Mouse (Mus musculus) lung, embryonic 15.5 days (tissue): Measurements from ENCODE around the gene Sat2. TPM values are rescaled to one million over a fixed set of nuclear protein-coding genes. Genes with fewer than 3 reads are reported as not detected.
A peak's percentile ranks its signal among the peaks of the same experiment; 100 is the strongest.

ENCODE experiments used
- ATAC-seq: fragments of 200-750 bp; cut with Nextera tagmentation; 2 replicates; pipeline ENCODE4 v1.8.0; 2017; ENCODE audit warnings: moderate number of reproducible peaks, borderline replicate concordance; ENCODE audit not compliant: low FRiP score, low TSS enrichment; ENCODE audit errors: extremely low read depth
- H3K27ac ChIP-seq: fragments of 300-500 bp; sonication (generic); 2 replicates; pipeline ENCODE4 v1.5.1; 2015; ENCODE audit warnings: moderate library complexity, mild to moderate bottlenecking, inconsistent platforms
- H3K27me3 ChIP-seq: fragments of 300-500 bp; sonication (generic); 2 replicates; pipeline ENCODE4 v1.6.1; 2015; ENCODE audit warnings: inconsistent platforms
- H3K36me3 ChIP-seq: fragments of 300-500 bp; sonication (generic); 2 replicates; pipeline ENCODE4 v1.6.1; 2015; ENCODE audit warnings: inconsistent platforms
- H3K4me1 ChIP-seq: fragments of 300-500 bp; sonication (generic); 2 replicates; pipeline ENCODE4 v1.6.1; 2015; ENCODE audit warnings: inconsistent platforms
- H3K4me2 ChIP-seq: fragments of 300-500 bp; sonication (generic); 2 replicates; pipeline ENCODE4 v1.6.1; 2015; ENCODE audit warnings: inconsistent platforms, mild to moderate bottlenecking, moderate library complexity
- H3K4me3 ChIP-seq: fragments of 300-500 bp; sonication (generic); 2 replicates; pipeline ENCODE4 v1.5.1; 2015; ENCODE audit warnings: mild to moderate bottlenecking, inconsistent platforms
- H3K9ac ChIP-seq: fragments of 300-500 bp; sonication (generic); 2 replicates; pipeline ENCODE4 v1.6.1; 2015; ENCODE audit warnings: inconsistent platforms
- H3K9me3 ChIP-seq: fragments of 300-500 bp; sonication (generic); 2 replicates; pipeline ENCODE4 v1.6.1; 2016; ENCODE audit warnings: inconsistent platforms
- WGBS: fragments of 180-500 bp; shearing (Covaris S2); methylation state at CpG from one replicate; pipeline ENCODE4 v1.1.7; 2015; 5-methylcytosine and 5-hydroxymethylcytosine counted together
- polyA plus RNA-seq: library from polyadenylated mRNA; unstranded; fragments of >200 nt; fragmentation: Nextera tagmentation; extraction: Ambion mirVana; gene quantifications from 2 replicates; pipeline ENCODE4 v1.2.1, GENCODE M21; 2015

The Sat2 gene
- polyA plus RNA-seq = 17.8 and 18.6 TPM in 2 replicates

- ATAC-seq = peak; percentile 92
- H3K4me1 ChIP-seq = peaks cover 11% of the 10 kb centered on the region; the same call in 1 of the 2 replicates
Measured at GRCm38 (mm10) chr11:69621571-69622268, at the start of gene Sat2. TSS of gene Sat2 (plus strand) at chr11:69622024.

DNA sequence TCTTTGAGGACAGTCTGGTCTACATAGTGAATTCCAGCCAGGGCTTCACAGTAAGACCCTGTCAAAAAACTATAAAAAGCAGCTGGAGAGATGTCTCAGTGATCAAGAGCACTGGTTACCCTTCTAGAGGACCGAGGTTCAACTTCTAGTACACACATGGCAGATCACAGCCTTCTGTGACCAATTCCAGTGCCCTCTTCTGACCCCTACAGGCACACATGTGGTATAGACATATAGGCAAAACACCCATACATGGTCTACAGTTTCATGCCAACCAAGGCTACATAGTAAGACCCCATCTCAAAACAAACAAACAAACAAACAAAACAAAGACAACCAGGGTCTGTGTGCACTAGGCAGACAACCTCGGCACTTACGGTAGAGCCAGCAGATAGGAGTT lies 46.6 kb upstream of the Sat2 start:
- no peak for ATAC-seq
- H3K36me3 ChIP-seq = peaks cover 19% of the 10 kb centered on the region; the same call in 1 of the 2 replicates
- 59% methylated on average over 3 of the region's 3 CpGs for WGBS

More at GRCm38 (mm10) chr11:69621571-69622268, at the start of gene Sat2:
- WGBS = 2% methylated on average over 20 of the region's 20 CpGs
- Histone ChIP-seq H3K9ac (peak within 1 kb of the TSS; percentile 54), H3K9me3 (no peaks in the 10 kb centered on the region), H3K4me3 (peak within 1 kb of the TSS; percentile 53), H3K36me3 (no peaks in the 10 kb centered on the region), H3K27ac (peak within 1 kb of the TSS; percentile 69), H3K27me3 (0 out of 2 replicates have a peak, but pooled peaks cover 3% of the 10 kb centered on the region), H3K4me2 (peak within 1 kb of the TSS; percentile 71)

GRCm38 (mm10) chr11:69576307-69576706 lies 45.5 kb upstream of the Sat2 start:
- Histone ChIP-seq H3K4me1 (peaks cover 28% of the 10 kb centered on the region), H3K9ac (no peak overlapping the region), H3K4me3 (no peak overlapping the region), H3K36me3 (0 out of 2 replicates have a peak, but pooled peaks cover 8% of the 10 kb centered on the region), H3K27me3 (no peaks in the 10 kb centered on the region), H3K4me2 (no peak overlapping the region), H3K9me3 (no peaks in the 10 kb centered on the region), H3K27ac (no peak overlapping the region)
- WGBS = 61% methylated on average over 5 of the region's 5 CpGs
- no peak for ATAC-seq

More for the DNA sequence above, 46.6 kb upstream of the Sat2 start:
- H3K9me3 ChIP-seq = no peaks in the 10 kb centered on the region
- H3K27me3 ChIP-seq = no peaks in the 10 kb centered on the region
- H3K4me1 ChIP-seq = peaks cover 28% of the 10 kb centered on the region
- H3K27ac ChIP-seq = no peak overlapping the region
- no peak overlapping the region for H3K9ac ChIP-seq
- H3K4me3 ChIP-seq = no peak overlapping the region
- H3K4me2 ChIP-seq = no peak overlapping the region

- Histone ChIP-seq H3K4me1 (peaks cover 36% of the 10 kb centered on the region), H3K27ac (peak overlapping the region; percentile 66), H3K36me3 (no peaks in the 10 kb centered on the region), H3K9me3 (no peaks in the 10 kb centered on the region), H3K9ac (peak overlapping the region; percentile 82), H3K27me3 (no peaks in the 10 kb centered on the region), H3K4me2 (peak overlapping the region; percentile 87), H3K4me3 (peak overlapping the region; percentile 81)
- WGBS = 7% methylated on average over 15 of the region's 15 CpGs
- no peak for ATAC-seq
Measured at GRCm38 (mm10) chr11:69578301-69578700, 43.5 kb upstream of the Sat2 start.

- H3K27ac ChIP-seq = peak overlapping the region; percentile 97
- H3K4me3 ChIP-seq = peak overlapping the region; percentile 81
- H3K4me2 ChIP-seq = peak overlapping the region; percentile 87
- H3K9ac ChIP-seq = peak overlapping the region; percentile 82
- WGBS = under 1% methylated on average over 39 of the region's 39 CpGs
- H3K9me3 ChIP-seq = no peaks in the 10 kb centered on the region
- peaks cover 36% of the 10 kb centered on the region for H3K4me1 ChIP-seq
- no peaks in the 10 kb centered on the region for H3K27me3 ChIP-seq
- H3K36me3 ChIP-seq = no peaks in the 10 kb centered on the region
- ATAC-seq = peak; percentile 93
Measured at GRCm38 (mm10) chr11:69579128-69580017, 42.5 kb upstream of the Sat2 start.

DNA sequence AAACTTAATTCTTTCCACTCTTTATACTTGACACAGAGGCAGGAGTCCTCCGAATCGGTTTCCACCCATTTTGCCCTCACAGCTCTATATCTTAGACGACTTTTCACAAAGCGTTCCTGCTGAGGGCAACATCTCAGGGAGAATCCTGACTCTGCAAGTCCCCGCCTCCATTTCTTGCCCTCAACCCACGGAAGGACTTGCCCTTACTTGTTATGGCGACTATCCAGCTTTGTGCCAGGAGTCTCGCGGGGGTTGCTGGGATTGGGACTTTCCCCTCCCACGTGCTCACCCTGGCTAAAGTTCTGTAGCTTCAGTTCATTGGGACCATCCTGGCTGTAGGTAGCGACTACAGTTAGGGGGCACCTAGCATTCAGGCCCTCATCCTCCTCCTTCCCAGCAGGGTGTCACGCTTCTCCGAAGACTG lies 41.7 kb upstream of the Sat2 start, which contains the start of the genes Wrap53 and Trp53:
Wrap53 (minus strand) TSS at position 165 of the 424 bp plus-strand sequence.
Trp53 (plus strand) TSS at position 269 of the 424 bp plus-strand sequence.
- peak within 1 kb of the TSS; percentile 82 for H3K9ac ChIP-seq
- peak within 1 kb of the TSS; percentile 81 for H3K4me3 ChIP-seq
- under 1% methylated on average over 13 of the region's 13 CpGs for WGBS
- peak within 1 kb of the TSS; percentile 97 for H3K27ac ChIP-seq
- H3K27me3 ChIP-seq = no peaks in the 10 kb centered on the region
- peak; percentile 64 for ATAC-seq
- no peaks in the 10 kb centered on the region for H3K36me3 ChIP-seq
- peaks cover 36% of the 10 kb centered on the region for H3K4me1 ChIP-seq
- H3K4me2 ChIP-seq = peak within 1 kb of the TSS; percentile 87
- no peaks in the 10 kb centered on the region for H3K9me3 ChIP-seq

DNA sequence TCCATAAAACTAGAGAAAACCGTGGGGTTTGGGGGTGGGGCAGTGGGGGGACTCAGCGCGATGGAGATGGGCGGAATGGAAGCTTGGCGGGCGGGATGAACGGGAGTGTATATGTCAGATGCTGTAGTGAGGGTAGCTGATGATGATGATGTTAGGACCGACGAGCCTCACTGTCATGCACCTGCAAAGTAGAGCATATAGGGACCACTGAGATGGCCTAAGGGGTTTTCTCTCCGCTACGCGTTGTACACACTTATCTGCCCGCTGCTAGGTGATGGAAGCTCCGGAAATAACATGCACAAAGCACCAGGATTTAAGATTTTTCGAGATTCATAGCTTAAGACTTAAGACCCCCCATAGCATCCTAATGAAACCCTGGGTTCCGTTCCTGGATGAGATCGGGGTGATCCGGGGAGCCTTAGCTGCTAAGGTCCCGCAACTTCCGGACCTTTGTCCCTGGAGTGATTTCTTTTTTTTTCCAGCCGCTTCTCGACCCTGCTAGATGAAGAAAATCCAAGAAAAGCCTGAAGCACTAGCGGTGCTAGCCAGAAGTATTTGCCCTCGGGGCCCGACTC lies 41.2 kb upstream of the Sat2 start:
- H3K36me3 ChIP-seq = no peaks in the 10 kb centered on the region
- peak overlapping the region; percentile 70 for H3K9ac ChIP-seq
- ATAC-seq = no peak; the same call in 1 of the 2 replicates
- peak overlapping the region; percentile 81 for H3K4me3 ChIP-seq
- no peaks in the 10 kb centered on the region for H3K9me3 ChIP-seq
- H3K27me3 ChIP-seq = no peaks in the 10 kb centered on the region
- H3K27ac ChIP-seq = peak overlapping the region; percentile 97
- WGBS = under 1% methylated on average over 25 of the region's 25 CpGs
- peak overlapping the region; percentile 87 for H3K4me2 ChIP-seq
- peaks cover 36% of the 10 kb centered on the region for H3K4me1 ChIP-seq

GRCm38 (mm10) chr11:69581147-69581688 lies 40.6 kb upstream of the Sat2 start:
- peak overlapping the region; percentile 70 for H3K9ac ChIP-seq
- WGBS = 0% methylated on average over 36 of the region's 36 CpGs
- peak overlapping the region; percentile 81 for H3K4me3 ChIP-seq
- H3K4me2 ChIP-seq = peak overlapping the region; percentile 87
- no peaks in the 10 kb centered on the region for H3K36me3 ChIP-seq
- H3K27me3 ChIP-seq = no peaks in the 10 kb centered on the region
- H3K27ac ChIP-seq = peak overlapping the region; percentile 97
- H3K9me3 ChIP-seq = no peaks in the 10 kb centered on the region
- H3K4me1 ChIP-seq = peaks cover 35% of the 10 kb centered on the region
- ATAC-seq = peak; percentile 81

DNA sequence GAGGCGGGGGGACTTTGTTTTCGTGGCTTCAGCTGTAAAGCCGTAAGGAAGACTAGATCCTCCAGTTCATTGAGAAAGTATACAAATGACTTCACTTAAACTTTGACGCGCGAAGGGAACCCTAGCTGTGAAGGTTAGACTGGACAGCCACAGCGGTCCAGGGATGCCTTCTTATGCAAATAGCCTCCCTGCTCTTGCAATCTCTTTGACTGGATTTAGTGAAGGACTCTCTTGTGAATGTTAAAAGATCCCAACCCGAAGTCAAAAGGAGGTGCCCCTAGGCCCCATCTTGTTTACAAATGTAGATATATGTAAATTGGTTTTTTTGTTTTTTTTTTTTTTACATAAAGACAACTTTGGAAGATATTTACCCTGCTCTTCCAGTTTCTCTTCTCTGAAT lies 40.0 kb upstream of the Sat2 start:
- ATAC-seq = no peak
- peak overlapping the region; percentile 70 for H3K9ac ChIP-seq
- peaks cover 31% of the 10 kb centered on the region for H3K4me1 ChIP-seq
- H3K4me2 ChIP-seq = peak overlapping the region; percentile 87
- no peaks in the 10 kb centered on the region for H3K36me3 ChIP-seq
- no peaks in the 10 kb centered on the region for H3K9me3 ChIP-seq
- 2% methylated on average over 8 of the region's 8 CpGs for WGBS
- peak overlapping the region; percentile 97 for H3K27ac ChIP-seq
- H3K27me3 ChIP-seq = no peaks in the 10 kb centered on the region
- H3K4me3 ChIP-seq = peak overlapping the region; percentile 81

DNA sequence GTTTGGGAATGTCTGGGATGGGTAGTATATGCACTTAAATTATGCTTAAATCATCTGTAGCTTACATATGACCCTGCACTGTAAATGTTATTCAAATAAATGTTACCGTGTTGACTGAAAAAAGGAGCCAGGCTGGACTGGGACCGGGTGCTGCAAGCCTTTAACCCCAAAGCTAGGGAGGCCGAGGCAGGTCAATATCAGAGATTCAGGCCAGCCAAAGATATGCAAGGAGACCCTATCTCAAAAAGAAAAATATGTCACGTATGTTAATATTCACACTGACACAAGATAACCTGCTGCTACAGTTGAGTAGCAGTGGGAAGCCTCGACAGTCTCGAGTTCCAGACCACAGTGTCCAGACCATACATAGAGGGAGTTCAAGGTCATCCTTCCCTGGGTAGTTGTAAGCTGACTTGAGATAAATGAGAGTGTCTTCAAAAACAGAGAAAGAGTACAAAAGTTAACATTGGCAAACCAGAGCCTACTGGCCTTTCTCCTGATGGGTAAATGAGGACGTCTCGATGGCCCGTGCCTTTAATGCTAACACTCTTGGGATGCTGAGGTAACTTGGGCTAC lies 39.5 kb upstream of the Sat2 start:
- peaks cover 3% of the 10 kb centered on the region; the same call in 1 of the 2 replicates for H3K36me3 ChIP-seq

DNA sequence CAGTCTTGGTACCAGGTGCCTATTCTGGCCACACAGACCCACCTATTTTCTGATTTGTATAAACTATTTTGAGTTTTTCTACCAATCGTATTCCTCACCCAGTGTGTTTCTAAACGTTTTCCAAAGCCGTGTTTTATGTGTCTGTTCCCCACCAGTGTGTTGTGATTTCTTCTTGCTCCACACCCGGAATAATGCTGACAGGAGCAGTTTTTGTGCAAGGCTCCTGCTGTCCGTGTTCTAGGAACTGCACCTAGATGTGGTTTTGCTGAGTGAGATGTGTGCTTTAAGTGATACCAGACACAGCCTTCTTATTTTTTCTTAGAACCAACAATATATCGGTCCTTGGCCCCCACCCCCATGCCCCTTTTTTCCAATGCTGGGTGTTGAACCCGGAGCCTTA lies 37.8 kb upstream of the Sat2 start:
- no peaks in the 10 kb centered on the region for H3K9me3 ChIP-seq
- H3K36me3 ChIP-seq = peaks cover 20% of the 10 kb centered on the region
- H3K4me2 ChIP-seq = no peak overlapping the region
- no peak overlapping the region for H3K4me3 ChIP-seq
- WGBS = 76% methylated on average over 7 of the region's 7 CpGs
- H3K27me3 ChIP-seq = no peaks in the 10 kb centered on the region
- no peak overlapping the region for H3K27ac ChIP-seq
- H3K9ac ChIP-seq = no peak overlapping the region
- no peak for ATAC-seq
- H3K4me1 ChIP-seq = peaks cover 12% of the 10 kb centered on the region

More for the DNA sequence above, 39.5 kb upstream of the Sat2 start:
- peak overlapping the region; percentile 87 for H3K4me2 ChIP-seq
- no peaks in the 10 kb centered on the region for H3K9me3 ChIP-seq
- H3K27ac ChIP-seq = no peak overlapping the region
- peak overlapping the region; percentile 81 for H3K4me3 ChIP-seq
- no peak for ATAC-seq
- 64% methylated on average over 9 of the region's 9 CpGs for WGBS
- H3K9ac ChIP-seq = peak overlapping the region; percentile 70
- peaks cover 26% of the 10 kb centered on the region for H3K4me1 ChIP-seq
- no peaks in the 10 kb centered on the region for H3K27me3 ChIP-seq
